Mouse (Mus musculus): ENCODE results near the gene Mmd2. TPM values are rescaled to one million over a fixed set of nuclear protein-coding genes. Genes with fewer than 3 reads are reported as not detected.

Gene Mmd2
- 100 to 1,000 TPM; 126 to 127 TPM for total RNA-seq (2021)
- long read RNA-seq, experiment 1, transcript Mmd2-201 (7 exons, 3,317 nt): major isoform, 359 of 422 reads
- long read RNA-seq, experiment 1, partial matches to known transcripts: 6 of 422 reads
- long read RNA-seq, experiment 1, other reads (novel, unspliced or antisense): 57 of 422 reads
- long read RNA-seq, experiment 2, transcript Mmd2-201 (7 exons, 3,317 nt): major isoform, 310 of 364 reads
- long read RNA-seq, experiment 2, partial matches to known transcripts: 13 of 364 reads
- long read RNA-seq, experiment 2, other reads (novel, unspliced or antisense): 41 of 364 reads

GRCm38 (mm10) chr5:142608259-142608988 lies at the start of gene Mmd2:
Gene Mmd2 (minus strand): TSS chr5:142608800.
- peak; percentile 73 to 80 for DNase-seq (ENCODE audit: low spot score in 2 of 2)

GRCm38 (mm10) chr5:142652266-142652665 lies 43.7 kb upstream of the Mmd2 start:
- intact Hi-C loops (cut with DNase I): no loop called here
- no peak for DNase-seq (ENCODE audit: low spot score in 2 of 2)

More at GRCm38 (mm10) chr5:142608259-142608988, at the start of gene Mmd2:
- intact Hi-C loops (cut with DNase I): no loop called here

GRCm38 (mm10) chr5:142650794-142651497 lies 42.3 kb upstream of the Mmd2 start:
- DNase-seq (ENCODE audit: low spot score in 2 of 2): no peak
- intact Hi-C loops (cut with DNase I): no loop called here

- no peak for DNase-seq (ENCODE audit: low spot score in 2 of 2)
- intact Hi-C loops (cut with DNase I): no loop called here
Observed at GRCm38 (mm10) chr5:142650390-142650789, 41.8 kb upstream of the Mmd2 start.

GRCm38 (mm10) chr5:142649460-142650050 lies 41.0 kb upstream of the Mmd2 start:
- intact Hi-C loops (cut with DNase I): no loop called here

GRCm38 (mm10) chr5:142648162-142648561 lies 39.6 kb upstream of the Mmd2 start:
- intact Hi-C loops (cut with DNase I): no loop called here
- DNase-seq (ENCODE audit: low spot score in 2 of 2): no peak

More at GRCm38 (mm10) chr5:142649460-142650050, 41.0 kb upstream of the Mmd2 start:
- no peak for DNase-seq (ENCODE audit: low spot score in 2 of 2)

GRCm38 (mm10) chr5:142641331-142642051 lies 32.9 kb upstream of the Mmd2 start:
- intact Hi-C loops (cut with DNase I): no loop called here
- no peak for DNase-seq (ENCODE audit: low spot score in 2 of 2)

GRCm38 (mm10) chr5:142640088-142640487 lies 31.5 kb upstream of the Mmd2 start:
- no peak for DNase-seq (ENCODE audit: low spot score in 2 of 2)
- intact Hi-C loops (cut with DNase I): no loop called here

GRCm38 (mm10) chr5:142637823-142638222 lies 29.2 kb upstream of the Mmd2 start:
- no peak for DNase-seq (ENCODE audit: low spot score in 2 of 2)
- intact Hi-C loops (cut with DNase I): no loop called here

- intact Hi-C loops (cut with DNase I): no loop called here
- DNase-seq (ENCODE audit: low spot score in 2 of 2): no peak
Observed at GRCm38 (mm10) chr5:142630224-142630623, 21.6 kb upstream of the Mmd2 start.

GRCm38 (mm10) chr5:142629663-142630025 lies 21.0 kb upstream of the Mmd2 start:
- intact Hi-C loops (cut with DNase I): loop anchor here (5.0 kb wide), 1 partner anchor 88 kb away; no protein-coding TSS in a partner anchor

GRCm38 (mm10) chr5:142628726-142629662 lies 20.4 kb upstream of the Mmd2 start:
- DNase-seq (ENCODE audit: low spot score in 2 of 2): peak; percentile 96
- intact Hi-C loops (cut with DNase I): loop anchor here (5.0 kb wide), 1 partner anchor 88 kb away; no protein-coding TSS in a partner anchor

More at GRCm38 (mm10) chr5:142629663-142630025, 21.0 kb upstream of the Mmd2 start:
- no peak for DNase-seq (ENCODE audit: low spot score in 2 of 2)

GRCm38 (mm10) chr5:142627398-142627797 lies 18.8 kb upstream of the Mmd2 start, which contains the start of gene Wipi2:
Gene Wipi2 (plus strand): TSS chr5:142627698.
- DNase-seq (ENCODE audit: low spot score in 2 of 2): no peak
- intact Hi-C loops (cut with DNase I): loop anchor here (5.0 kb wide), 1 partner anchor 90 kb away; no protein-coding TSS in a partner anchor

- intact Hi-C loops (cut with DNase I): loop anchor here (5.0 kb wide), 1 partner anchor 121 kb away; no protein-coding TSS in a partner anchor
- no peak for DNase-seq (ENCODE audit: low spot score in 2 of 2)
Observed at GRCm38 (mm10) chr5:142623080-142623479, 14.5 kb upstream of the Mmd2 start.

- DNase-seq (ENCODE audit: low spot score in 2 of 2): no peak
- intact Hi-C loops (cut with DNase I): loop anchor here (5.0 kb wide), 1 partner anchor 120 kb away; no protein-coding TSS in a partner anchor
Observed at GRCm38 (mm10) chr5:142622134-142622533, 13.5 kb upstream of the Mmd2 start.

GRCm38 (mm10) chr5:142621421-142621820 lies 12.8 kb upstream of the Mmd2 start:
- intact Hi-C loops (cut with DNase I): loop anchor here (2.0 to 5.0 kb wide), 2 partner anchors 65 to 119 kb away; no protein-coding TSS in a partner anchor
- no peak for DNase-seq (ENCODE audit: low spot score in 2 of 2)

- intact Hi-C loops (cut with DNase I): loop anchor here (1.0 to 5.0 kb wide), 3 partner anchors 39 to 118 kb away; no protein-coding TSS in a partner anchor
- peak; percentile 46 to 71 for DNase-seq (ENCODE audit: low spot score in 2 of 2)
Observed at GRCm38 (mm10) chr5:142619866-142620265, 11.3 kb upstream of the Mmd2 start.

Data from left cerebral cortex, postnatal 14 days (tissue).